Mouse (Mus musculus) forebrain, embryonic 13.5 days (tissue): Measurements from ENCODE around the gene Dnah1. TPM values are rescaled to one million over a fixed set of nuclear protein-coding genes. Genes with fewer than 3 reads are reported as not detected.
A peak's percentile ranks its signal among the peaks of the same experiment; 100 is the strongest.

ENCODE experiments used
- ATAC-seq: fragments of 200-750 bp; cut with Nextera tagmentation; 2 replicates; pipeline ENCODE4 v1.8.0; 2017
- H3K27ac ChIP-seq: fragments of 300-500 bp; sonication (generic); 2 replicates; pipeline ENCODE4 v1.5.1; 2015; ENCODE audit warnings: inconsistent platforms, mild to moderate bottlenecking, moderate library complexity
- H3K27me3 ChIP-seq: fragments of 300-500 bp; sonication (generic); 2 replicates; pipeline ENCODE4 v1.6.1; 2015; ENCODE audit warnings: mild to moderate bottlenecking, inconsistent platforms
- H3K36me3 ChIP-seq: fragments of 300-500 bp; sonication (generic); 2 replicates; pipeline ENCODE4 v1.6.1; 2015; ENCODE audit warnings: mild to moderate bottlenecking, inconsistent platforms; ENCODE audit not compliant: poor library complexity, severe bottlenecking
- H3K4me1 ChIP-seq: fragments of 300-500 bp; sonication (generic); 2 replicates; pipeline ENCODE4 v1.6.1; 2015; ENCODE audit warnings: inconsistent platforms
- H3K4me2 ChIP-seq: fragments of 300-500 bp; sonication (generic); 2 replicates; pipeline ENCODE4 v1.6.1; 2015; ENCODE audit warnings: inconsistent platforms, mild to moderate bottlenecking, moderate library complexity
- H3K4me3 ChIP-seq: fragments of 300-500 bp; sonication (generic); 2 replicates; pipeline ENCODE4 v1.5.1; 2015; ENCODE audit warnings: mild to moderate bottlenecking, inconsistent platforms
- H3K9ac ChIP-seq: fragments of 300-500 bp; sonication (generic); 2 replicates; pipeline ENCODE4 v1.6.1; 2015; ENCODE audit warnings: mild to moderate bottlenecking, inconsistent platforms
- H3K9me3 ChIP-seq: fragments of 300-500 bp; sonication (generic); replicated peaks from 2 replicates; pipeline ENCODE4 v1.6.1; 2016; ENCODE audit warnings: inconsistent platforms
- WGBS: fragments of 180-500 bp; shearing (Covaris S2); methylation state at CpG from one replicate; pipeline ENCODE4 v1.1.7; 2015; 5-methylcytosine and 5-hydroxymethylcytosine counted together
- polyA plus RNA-seq: library from polyadenylated mRNA; unstranded; fragments of >200 nt; fragmentation: Nextera tagmentation; extraction: Ambion mirVana; gene quantifications from 2 replicates; pipeline ENCODE4 v1.2.1, GENCODE M21; 2015

The Dnah1 gene
- polyA plus RNA-seq, 1 experiment from 2014 or later = 3.8 TPM

DNA sequence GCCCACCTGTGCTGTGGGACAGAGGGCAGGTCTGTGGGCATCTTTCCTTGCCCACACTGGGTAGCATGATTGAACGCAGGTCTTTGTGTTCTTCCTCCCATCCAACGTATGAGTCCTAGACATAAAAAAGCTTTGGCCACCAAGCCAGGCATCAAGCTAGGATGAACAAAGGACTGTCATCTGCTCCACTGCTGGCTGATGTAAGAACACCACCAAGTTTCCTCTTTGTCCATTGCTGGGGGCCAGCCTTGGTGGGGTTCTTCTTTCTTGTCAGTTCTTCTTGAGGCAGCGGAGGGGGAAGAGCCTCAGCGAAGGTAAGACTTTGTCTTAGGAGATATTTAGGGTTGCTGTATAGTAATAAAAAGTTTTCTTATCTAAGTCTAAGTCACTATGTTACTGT is 7.3 kb upstream of the Dnah1 start:
- H3K27ac ChIP-seq = no peak overlapping the region
- ATAC-seq = no peak
- no peaks in the 10 kb centered on the region for H3K4me1 ChIP-seq
- H3K4me3 ChIP-seq = no peak overlapping the region
- no peak overlapping the region for H3K4me2 ChIP-seq
- H3K36me3 ChIP-seq = no peaks in the 10 kb centered on the region
- 83% methylated on average over 4 of the region's 4 CpGs for WGBS
- H3K9ac ChIP-seq = no peak overlapping the region
- H3K27me3 ChIP-seq = peaks cover 14% of the 10 kb centered on the region; the same call in 1 of the 2 replicates
- H3K9me3 ChIP-seq = no peaks in the 10 kb centered on the region

DNA sequence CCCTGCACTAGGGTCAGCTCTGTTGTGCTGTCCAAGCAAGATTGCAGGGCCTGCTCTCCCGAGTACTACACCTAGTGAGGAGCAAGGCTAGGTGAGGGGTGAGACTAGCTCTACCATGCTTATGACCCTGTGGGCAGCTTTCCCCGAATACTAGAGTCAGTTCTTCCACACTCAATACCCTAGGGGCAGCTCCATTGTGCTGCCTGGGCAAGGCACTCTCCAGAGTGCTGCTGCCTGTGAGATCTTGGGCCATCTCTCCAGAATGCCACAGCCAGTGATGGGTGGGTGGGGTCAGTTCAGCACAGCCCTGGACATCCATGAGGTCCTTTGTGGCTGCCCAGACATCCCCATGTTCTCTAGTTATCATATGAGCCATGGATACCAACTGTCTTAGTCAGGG is 6.0 kb upstream of the Dnah1 start:
- Histone ChIP-seq H3K4me1 (no peaks in the 10 kb centered on the region), H3K9me3 (no peaks in the 10 kb centered on the region), H3K4me2 (no peak overlapping the region), H3K27me3 (peaks cover 14% of the 10 kb centered on the region; the same call in 1 of the 2 replicates), H3K36me3 (no peaks in the 10 kb centered on the region), H3K4me3 (no peak overlapping the region), H3K9ac (no peak overlapping the region), H3K27ac (no peak overlapping the region)
- ATAC-seq = no peak
- WGBS = 56% methylated on average over 2 of the region's 2 CpGs

DNA sequence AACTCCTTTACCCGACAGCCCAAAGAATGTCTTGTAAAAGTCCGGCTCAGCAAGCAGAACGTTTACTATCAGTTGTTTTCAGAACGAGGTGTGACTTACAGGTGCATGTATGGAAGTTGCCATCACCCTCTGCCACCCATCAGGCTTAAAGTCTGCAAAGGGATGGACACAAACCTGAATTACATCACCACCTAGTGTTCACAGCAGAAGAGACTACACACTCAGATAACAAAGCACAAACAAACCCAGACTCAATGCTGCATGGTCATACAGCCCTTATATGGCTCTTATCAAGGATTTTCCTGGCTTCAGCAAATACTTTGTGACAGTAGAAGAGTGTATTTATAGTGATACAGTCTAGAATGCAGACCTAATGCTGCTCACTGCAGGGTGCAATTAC is 4.0 kb upstream of the Dnah1 start:
- 0 out of 2 replicates have a peak, but pooled peaks cover 5% of the 10 kb centered on the region for H3K4me1 ChIP-seq
- ATAC-seq = no peak
- H3K27ac ChIP-seq = no peak overlapping the region
- WGBS = 80% methylated on average over 4 of the region's 4 CpGs
- no peaks in the 10 kb centered on the region for H3K36me3 ChIP-seq
- H3K4me2 ChIP-seq = no peak overlapping the region
- peaks cover 14% of the 10 kb centered on the region; the same call in 1 of the 2 replicates for H3K27me3 ChIP-seq
- no peak overlapping the region for H3K9ac ChIP-seq
- no peaks in the 10 kb centered on the region for H3K9me3 ChIP-seq
- H3K4me3 ChIP-seq = no peak overlapping the region

DNA sequence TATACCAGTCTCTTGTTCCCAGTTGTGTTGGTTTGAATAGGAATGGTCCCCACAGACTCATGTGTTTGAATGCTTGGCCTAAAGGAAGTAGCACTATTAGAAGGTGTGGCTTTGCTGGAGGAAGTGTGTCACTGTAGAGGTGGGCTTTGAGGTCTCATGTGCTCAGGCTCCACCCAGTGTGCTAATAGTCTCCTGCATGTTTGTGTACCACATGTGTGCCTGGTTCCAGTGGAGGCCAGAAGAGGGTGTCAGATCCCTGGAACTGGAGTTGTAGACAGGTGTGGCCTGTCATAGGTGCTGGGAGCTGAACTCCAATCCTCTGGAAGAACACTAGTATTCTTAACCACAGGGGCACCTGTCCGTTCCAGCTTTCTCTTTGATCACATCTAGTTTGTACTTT is 3.5 kb upstream of the Dnah1 start:
- no peaks in the 10 kb centered on the region for H3K36me3 ChIP-seq
- H3K9me3 ChIP-seq = no peaks in the 10 kb centered on the region
- no peak overlapping the region for H3K9ac ChIP-seq
- no peak overlapping the region for H3K27ac ChIP-seq
- WGBS = 88% methylated on average over 1 of the region's 1 CpGs
- no peak for ATAC-seq
- peaks cover 14% of the 10 kb centered on the region; the same call in 1 of the 2 replicates for H3K27me3 ChIP-seq
- 0 out of 2 replicates have a peak, but pooled peaks cover 5% of the 10 kb centered on the region for H3K4me1 ChIP-seq
- H3K4me2 ChIP-seq = no peak overlapping the region
- no peak overlapping the region for H3K4me3 ChIP-seq

DNA sequence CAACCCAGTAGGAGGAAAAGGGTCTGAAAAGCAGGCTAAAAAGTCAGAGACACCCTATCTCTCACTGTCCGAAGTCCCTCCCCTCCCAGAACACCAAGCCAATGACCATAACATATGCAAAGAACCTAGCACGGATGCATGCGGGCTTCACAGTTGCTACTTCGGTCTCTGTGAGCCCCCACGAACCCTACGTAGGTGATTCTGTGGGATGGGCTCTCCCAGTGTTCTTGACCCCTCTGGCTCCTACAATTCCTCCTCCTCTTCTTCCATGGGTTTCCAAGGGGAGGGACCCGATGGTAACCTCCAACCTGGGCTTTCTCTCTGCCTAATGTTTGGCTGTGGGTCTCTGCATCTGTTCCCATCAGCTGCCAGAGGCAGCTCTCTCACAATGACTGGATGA is 3.1 kb upstream of the Dnah1 start:
- H3K9ac ChIP-seq = no peak overlapping the region
- H3K4me2 ChIP-seq = no peak overlapping the region
- H3K27me3 ChIP-seq = peaks cover 14% of the 10 kb centered on the region; the same call in 1 of the 2 replicates
- H3K4me1 ChIP-seq = 0 out of 2 replicates have a peak, but pooled peaks cover 5% of the 10 kb centered on the region
- ATAC-seq = no peak
- H3K4me3 ChIP-seq = no peak overlapping the region
- H3K36me3 ChIP-seq = no peaks in the 10 kb centered on the region
- no peaks in the 10 kb centered on the region for H3K9me3 ChIP-seq
- 86% methylated on average over 7 of the region's 7 CpGs for WGBS
- H3K27ac ChIP-seq = no peak overlapping the region

DNA sequence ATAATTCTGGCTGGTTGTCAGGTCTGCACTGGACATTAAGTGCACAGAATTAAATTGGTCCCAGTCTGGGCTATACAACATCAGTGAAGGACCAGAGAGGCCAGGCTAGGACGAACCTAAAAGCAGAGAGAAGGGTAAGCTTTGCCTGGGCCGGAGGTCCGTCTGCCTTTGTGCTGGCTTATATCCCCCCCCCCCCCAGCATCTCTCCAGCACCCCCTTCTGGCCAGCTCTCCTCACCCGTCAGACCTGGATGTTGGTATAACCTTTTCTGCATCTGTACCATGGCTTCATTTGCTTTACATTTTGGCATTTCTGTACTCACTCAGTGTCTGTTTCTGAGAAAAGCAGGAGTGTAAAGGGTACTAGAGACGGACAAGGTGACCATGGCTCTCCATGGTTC is 1.9 kb upstream of the Dnah1 start:
- no peak overlapping the region for H3K27ac ChIP-seq
- no peak for ATAC-seq
- no peaks in the 10 kb centered on the region for H3K36me3 ChIP-seq
- no peak overlapping the region for H3K9ac ChIP-seq
- no peak overlapping the region for H3K4me2 ChIP-seq
- H3K4me1 ChIP-seq = 0 out of 2 replicates have a peak, but pooled peaks cover 5% of the 10 kb centered on the region
- peaks cover 5% of the 10 kb centered on the region; the same call in 1 of the 2 replicates for H3K27me3 ChIP-seq
- 45% methylated on average over 5 of the region's 5 CpGs for WGBS
- no peak overlapping the region for H3K4me3 ChIP-seq
- H3K9me3 ChIP-seq = no peaks in the 10 kb centered on the region

DNA sequence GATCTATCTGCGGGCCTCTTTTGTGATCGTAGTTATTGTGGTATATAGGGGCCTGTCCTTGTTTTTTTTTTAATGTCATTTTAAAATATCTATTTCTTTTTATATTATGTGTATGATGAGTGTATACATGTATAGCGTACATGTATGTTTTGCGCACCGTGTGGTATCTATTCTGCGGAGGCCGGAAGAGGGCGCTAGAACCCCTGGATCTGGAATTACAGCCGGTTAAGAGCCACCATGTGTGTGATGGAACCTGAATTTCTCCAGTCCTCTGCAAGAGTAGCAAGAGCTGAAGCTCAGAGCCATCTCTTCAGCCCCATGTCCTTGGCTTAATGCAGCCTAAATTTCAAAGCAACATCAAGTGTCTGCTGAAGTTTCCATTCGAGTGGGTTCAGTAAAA is 1.2 kb upstream of the Dnah1 start:
- WGBS = 73% methylated on average over 10 of the region's 10 CpGs
- H3K4me2 ChIP-seq = no peak overlapping the region
- 0 out of 2 replicates have a peak, but pooled peaks cover 5% of the 10 kb centered on the region for H3K4me1 ChIP-seq
- H3K27ac ChIP-seq = no peak overlapping the region
- no peak for ATAC-seq
- no peaks in the 10 kb centered on the region for H3K36me3 ChIP-seq
- no peaks in the 10 kb centered on the region for H3K9me3 ChIP-seq
- no peak overlapping the region for H3K4me3 ChIP-seq
- H3K9ac ChIP-seq = no peak overlapping the region
- H3K27me3 ChIP-seq = 0 out of 2 replicates have a peak, but pooled peaks cover 4% of the 10 kb centered on the region

DNA sequence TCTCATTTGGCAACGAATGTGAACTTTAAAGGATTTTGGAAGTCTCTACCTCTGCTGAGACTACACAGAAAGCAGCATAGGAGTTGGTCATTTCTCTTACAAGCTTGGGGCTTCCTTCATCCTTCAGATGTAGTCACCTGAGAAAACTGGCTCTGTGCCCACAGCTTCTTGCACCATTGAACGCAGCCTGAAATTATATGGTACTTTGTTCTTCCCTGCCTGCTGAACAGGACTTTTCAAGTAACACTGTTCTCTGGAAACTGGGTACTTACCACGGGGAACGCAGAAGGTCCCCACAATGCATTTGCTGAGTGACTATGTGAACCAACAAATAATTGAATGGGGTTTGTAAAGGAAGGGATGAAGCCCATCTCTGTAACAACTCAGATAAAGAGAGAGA is 507 bp downstream of the Dnah1 start:
- H3K27me3 ChIP-seq = no peaks in the 10 kb centered on the region
- H3K27ac ChIP-seq = no peak overlapping the region
- no peak for ATAC-seq
- peak overlapping the region; percentile 30; the same call in 1 of the 2 replicates for H3K4me3 ChIP-seq
- 0 out of 2 replicates have a peak, but pooled peaks cover 5% of the 10 kb centered on the region for H3K4me1 ChIP-seq
- H3K4me2 ChIP-seq = peak overlapping the region; percentile 59
- WGBS = 81% methylated on average over 4 of the region's 4 CpGs
- no peaks in the 10 kb centered on the region for H3K9me3 ChIP-seq
- peak overlapping the region; percentile 39; the same call in 1 of the 2 replicates for H3K9ac ChIP-seq
- no peaks in the 10 kb centered on the region for H3K36me3 ChIP-seq

DNA sequence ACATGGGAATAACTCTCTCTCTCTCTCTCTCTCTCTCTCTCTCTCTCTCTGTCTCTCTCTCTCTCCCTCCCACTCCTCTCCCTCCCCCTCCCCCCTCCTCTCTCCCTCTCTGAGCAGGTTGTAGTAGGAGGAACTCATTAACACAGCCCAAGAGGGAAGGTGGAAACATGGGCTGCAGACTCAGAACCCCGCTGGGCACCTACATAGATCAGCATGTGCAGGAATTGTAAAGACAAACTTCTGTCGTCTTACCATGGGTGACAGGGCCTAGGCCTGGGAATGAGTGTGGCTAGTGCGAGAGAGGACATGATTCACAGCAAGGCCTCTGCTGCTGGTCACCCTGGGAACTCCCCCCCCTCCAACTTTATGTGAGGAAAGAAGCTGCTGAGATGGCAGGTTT is 1.5 kb downstream of the Dnah1 start:
- H3K27me3 ChIP-seq = no peaks in the 10 kb centered on the region
- 0 out of 2 replicates have a peak, but pooled peaks cover 5% of the 10 kb centered on the region for H3K4me1 ChIP-seq
- no peak overlapping the region for H3K9ac ChIP-seq
- 86% methylated on average over 3 of the region's 3 CpGs for WGBS
- no peaks in the 10 kb centered on the region for H3K9me3 ChIP-seq
- H3K36me3 ChIP-seq = no peaks in the 10 kb centered on the region
- no peak overlapping the region for H3K4me3 ChIP-seq
- H3K4me2 ChIP-seq = no peak overlapping the region
- no peak for ATAC-seq
- H3K27ac ChIP-seq = no peak overlapping the region

DNA sequence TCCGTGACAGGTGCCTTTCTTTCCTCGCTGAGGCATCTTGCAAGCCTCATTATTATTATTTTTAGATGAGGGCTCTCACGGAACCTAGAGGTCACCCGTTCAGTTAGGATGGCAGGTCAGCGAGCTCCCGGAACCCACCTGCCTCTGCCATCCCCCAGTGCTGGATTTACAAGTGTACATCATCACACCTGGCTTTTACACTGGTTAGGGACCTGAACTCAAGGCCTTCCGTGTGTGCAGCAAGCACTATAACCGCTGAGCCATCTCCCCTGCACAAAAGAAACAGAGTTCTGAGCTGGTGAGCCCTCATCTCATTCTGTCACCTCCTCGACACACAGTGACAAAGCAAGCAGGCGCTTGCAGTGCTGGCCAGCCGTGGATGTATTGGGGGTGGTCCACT is 2.5 kb downstream of the Dnah1 start:
- no peak for ATAC-seq
- 86% methylated on average over 11 of the region's 11 CpGs for WGBS
- no peaks in the 10 kb centered on the region for H3K9me3 ChIP-seq

DNA sequence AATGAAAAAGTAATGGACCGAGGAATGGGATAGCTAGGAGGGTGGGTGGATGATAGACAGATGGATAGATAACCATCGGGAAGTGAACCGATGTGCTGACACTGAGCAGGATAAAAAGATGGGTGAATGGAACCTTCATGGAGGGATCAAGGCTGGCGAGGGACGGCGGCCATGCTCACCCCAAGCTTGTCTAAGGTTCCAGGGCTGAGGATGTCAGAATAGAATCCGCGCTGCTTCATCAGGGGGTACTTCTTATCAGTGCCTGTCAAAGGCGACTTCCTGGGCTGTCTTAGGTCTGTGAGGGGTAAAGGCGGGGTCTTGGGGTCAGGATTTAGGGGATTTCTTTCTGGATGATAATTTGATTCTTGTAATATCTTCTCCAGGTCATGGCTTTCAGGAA is 4.2 kb downstream of the Dnah1 start:
- H3K27ac ChIP-seq = no peak overlapping the region
- H3K4me2 ChIP-seq = no peak overlapping the region
- 0 out of 2 replicates have a peak, but pooled peaks cover 5% of the 10 kb centered on the region for H3K4me1 ChIP-seq
- H3K36me3 ChIP-seq = no peaks in the 10 kb centered on the region
- 87% methylated on average over 10 of the region's 10 CpGs for WGBS
- ATAC-seq = no peak
- H3K9me3 ChIP-seq = no peaks in the 10 kb centered on the region
- H3K4me3 ChIP-seq = no peak overlapping the region
- H3K9ac ChIP-seq = no peak overlapping the region
- no peaks in the 10 kb centered on the region for H3K27me3 ChIP-seq

More for the DNA sequence above, 2.5 kb downstream of the Dnah1 start:
- no peaks in the 10 kb centered on the region for H3K36me3 ChIP-seq
- H3K9ac ChIP-seq = no peak overlapping the region
- no peak overlapping the region for H3K27ac ChIP-seq
- H3K4me2 ChIP-seq = no peak overlapping the region
- no peaks in the 10 kb centered on the region for H3K27me3 ChIP-seq
- no peak overlapping the region for H3K4me3 ChIP-seq
- H3K4me1 ChIP-seq = 0 out of 2 replicates have a peak, but pooled peaks cover 5% of the 10 kb centered on the region

DNA sequence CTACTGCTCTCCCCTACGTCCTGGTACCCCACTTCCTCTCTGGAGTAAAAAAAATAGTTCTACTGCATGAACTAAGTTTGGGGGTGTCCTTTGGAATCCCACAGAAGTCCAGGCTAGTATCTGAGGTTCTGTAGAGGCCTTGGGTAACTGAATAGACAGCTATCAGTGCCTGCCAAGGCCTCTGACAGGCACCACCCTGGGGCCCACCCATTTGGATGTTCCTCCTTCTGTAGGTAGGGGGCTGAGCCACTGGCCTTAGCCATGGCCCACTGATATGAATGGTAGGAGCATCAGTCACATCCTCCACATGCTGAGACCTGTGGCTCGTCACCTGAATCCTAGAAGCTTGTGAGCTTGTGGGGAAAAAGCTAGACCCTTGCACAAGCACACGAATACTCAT is 5.9 kb downstream of the Dnah1 start:
- no peak for ATAC-seq
- H3K9me3 ChIP-seq = no peaks in the 10 kb centered on the region
- H3K4me2 ChIP-seq = no peak overlapping the region
- no peaks in the 10 kb centered on the region for H3K4me1 ChIP-seq
- H3K27me3 ChIP-seq = no peaks in the 10 kb centered on the region
- no peak overlapping the region for H3K27ac ChIP-seq
- no peak overlapping the region for H3K4me3 ChIP-seq
- WGBS = 80% methylated on average over 3 of the region's 3 CpGs
- no peak overlapping the region for H3K9ac ChIP-seq
- H3K36me3 ChIP-seq = no peaks in the 10 kb centered on the region

DNA sequence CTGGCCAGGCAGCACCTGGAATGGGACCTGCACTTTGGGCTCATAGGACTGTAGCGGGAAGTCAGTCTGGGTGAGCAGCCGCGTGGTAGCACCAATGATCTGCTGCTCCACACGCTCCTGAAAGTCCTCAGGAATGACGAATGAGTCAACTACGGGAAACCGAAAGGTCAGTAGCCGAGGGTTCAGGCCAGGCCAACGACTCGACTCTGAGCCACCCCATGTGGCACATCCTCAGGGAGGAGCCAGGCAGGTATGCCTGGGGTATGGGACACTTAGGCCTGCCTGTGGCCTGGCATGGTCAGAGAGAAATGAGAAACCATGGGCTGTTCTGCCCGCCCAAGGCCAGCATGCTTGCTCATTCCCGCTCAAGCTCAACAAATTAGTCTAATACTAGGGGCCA is 7.1 kb downstream of the Dnah1 start:
- Histone ChIP-seq H3K36me3 (no peaks in the 10 kb centered on the region), H3K4me1 (no peaks in the 10 kb centered on the region), H3K27me3 (no peaks in the 10 kb centered on the region), H3K4me2 (no peak overlapping the region), H3K4me3 (no peak overlapping the region), H3K9me3 (no peaks in the 10 kb centered on the region), H3K9ac (no peak overlapping the region), H3K27ac (no peak overlapping the region)
- 88% methylated on average over 12 of the region's 12 CpGs for WGBS
- no peak for ATAC-seq
